Mouse (Mus musculus): ENCODE measurements around the gene Klc3. TPM values are rescaled to one million over a fixed set of nuclear protein-coding genes. Genes with fewer than 3 reads are reported as not detected.

Gene Klc3
- polyA plus RNA-seq, 1 experiment: 3.5 TPM

GRCm38 (mm10) chr7:19362276-19362675, 41.6 kb downstream of the Klc3 start:
- Histone ChIP-seq H3K4me2 (ENCODE audit: low read depth) (peak overlapping the region; percentile 82), H3ac (ENCODE audit: control insufficient read depth, insufficient read length) (peak overlapping the region; percentile 34), H3K27me3 (ENCODE audit: control insufficient read depth, insufficient read depth, insufficient read length) (no peaks in the 10 kb centered on the region), H3K79me2 (ENCODE audit: control insufficient read depth, insufficient read depth) (peaks cover 58% of the 10 kb centered on the region), H3K4me3 (peak overlapping the region; percentile 90), H3K36me3 (ENCODE audit: control insufficient read depth, insufficient read depth) (no peaks in the 10 kb centered on the region)
- TF ChIP-seq SRF (IDR thresholded peaks at IDR 0.05; ENCODE audit: control insufficient read depth, insufficient read length, low read depth): no peak
- TF ChIP-seq TCF3 (IDR thresholded peaks at IDR 0.05; ENCODE audit: insufficient read length, low read depth): no peak
- no peak for TF ChIP-seq TCF12 (IDR thresholded peaks at IDR 0.05; ENCODE audit: insufficient read depth, poor library complexity, severe bottlenecking)
- TF ChIP-seq USF1 (IDR thresholded peaks at IDR 0.05; ENCODE audit: low read depth): no peak
- no peak for TF ChIP-seq POLR2AphosphoS2 (IDR thresholded peaks at IDR 0.05; ENCODE audit: insufficient read length, low read depth)
- no peak for TF ChIP-seq MYOG (IDR thresholded peaks at IDR 0.05; ENCODE audit: control insufficient read depth in 1 of 3, insufficient read depth in 1 of 3, insufficient read length in 2 of 3, low read depth in 2 of 3)
- no peak for TF ChIP-seq POLR2A (IDR thresholded peaks at IDR 0.05; ENCODE audit: insufficient read length, low read depth)
- TF ChIP-seq REST (IDR thresholded peaks at IDR 0.05; ENCODE audit: insufficient read depth, insufficient read length): no peak
- TF ChIP-seq CEBPB (IDR thresholded peaks at IDR 0.05; ENCODE audit: insufficient read depth, poor library complexity, severe bottlenecking): no peak
- no peak for TF ChIP-seq MAX (IDR thresholded peaks at IDR 0.05; ENCODE audit: low read depth)
- TF ChIP-seq MYOD1 (IDR thresholded peaks at IDR 0.05; ENCODE audit: control insufficient read depth in 1 of 3, insufficient read length in 2 of 3, low read depth in 2 of 3): no peak
- TF ChIP-seq E2F4 (IDR thresholded peaks at IDR 0.05; ENCODE audit: insufficient read depth): no peak

GRCm38 (mm10) chr7:19361720-19362119, 42.2 kb downstream of the Klc3 start:
- Histone ChIP-seq H3K4me3 (peak overlapping the region; percentile 90), H3ac (ENCODE audit: control insufficient read depth, insufficient read length) (peak overlapping the region; percentile 34), H3K4me2 (ENCODE audit: low read depth) (peak overlapping the region; percentile 82), H3K79me2 (ENCODE audit: control insufficient read depth, insufficient read depth) (peaks cover 58% of the 10 kb centered on the region), H3K36me3 (ENCODE audit: control insufficient read depth, insufficient read depth) (no peaks in the 10 kb centered on the region), H3K27me3 (ENCODE audit: control insufficient read depth, insufficient read depth, insufficient read length) (no peaks in the 10 kb centered on the region)
- TF ChIP-seq TCF3 (IDR thresholded peaks at IDR 0.05; ENCODE audit: insufficient read length, low read depth): no peak
- no peak for TF ChIP-seq TCF12 (IDR thresholded peaks at IDR 0.05; ENCODE audit: insufficient read depth, poor library complexity, severe bottlenecking)

- TF ChIP-seq POLR2A (IDR thresholded peaks at IDR 0.05; ENCODE audit: insufficient read length, low read depth) (peak; percentile 28), TCF3 (IDR thresholded peaks at IDR 0.05; ENCODE audit: insufficient read length, low read depth) (no peak)
- Histone ChIP-seq H3K27me3 (ENCODE audit: control insufficient read depth, insufficient read depth, insufficient read length) (no peaks in the 10 kb centered on the region), H3ac (ENCODE audit: control insufficient read depth, insufficient read length) (peak overlapping the region; percentile 34), H3K36me3 (ENCODE audit: control insufficient read depth, insufficient read depth) (no peaks in the 10 kb centered on the region), H3K4me2 (ENCODE audit: low read depth) (peak overlapping the region; percentile 98), H3K79me2 (ENCODE audit: control insufficient read depth, insufficient read depth) (peaks cover 52% of the 10 kb centered on the region), H3K4me3 (peak overlapping the region; percentile 90)
These were observed 43.0 kb downstream of the Klc3 start for GRCm38 (mm10) chr7:19360944-19361343.

DNA sequence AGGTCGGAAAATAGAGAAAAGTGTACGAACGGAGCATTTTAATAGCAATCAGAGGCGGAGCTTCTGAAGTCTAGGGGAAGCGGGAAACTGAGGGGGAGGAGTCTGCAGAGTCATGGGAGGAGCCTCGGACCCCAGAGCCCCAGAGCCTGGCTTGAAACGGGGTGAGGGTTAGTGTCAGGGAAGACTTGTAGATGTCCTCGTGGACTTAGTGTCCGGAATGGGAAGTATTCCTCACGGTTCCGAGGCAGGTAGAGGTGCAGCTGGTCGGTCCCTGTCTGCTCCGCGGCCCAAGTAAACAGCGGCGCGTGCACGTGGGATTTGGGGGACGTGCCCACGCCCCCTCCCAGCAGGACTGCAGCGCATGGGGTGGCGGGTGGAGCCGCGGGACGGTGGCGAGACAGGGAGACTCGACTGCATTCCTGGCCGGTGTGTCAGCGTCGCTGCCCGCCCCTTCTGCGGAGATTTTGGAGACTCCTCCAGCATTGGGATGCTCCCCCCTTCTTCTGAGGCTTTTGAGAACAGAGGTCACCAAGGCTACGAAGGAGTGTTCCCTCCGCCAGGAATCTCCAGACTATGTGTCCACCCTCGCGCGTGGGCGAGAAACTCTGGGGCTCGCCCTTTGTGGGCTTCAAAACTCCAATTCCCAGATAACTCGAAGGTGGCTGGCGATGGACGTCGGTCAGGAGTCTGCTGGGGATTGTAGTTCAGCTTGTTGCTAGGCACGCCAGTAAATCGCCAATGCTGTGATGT, 43.8 kb downstream of the Klc3 start:
- TF ChIP-seq USF1 (IDR thresholded peaks at IDR 0.05; ENCODE audit: low read depth) (no peak), POLR2AphosphoS2 (IDR thresholded peaks at IDR 0.05; ENCODE audit: insufficient read length, low read depth) (no peak), MYOG (IDR thresholded peaks at IDR 0.05; ENCODE audit: control insufficient read depth in 1 of 3, insufficient read depth in 1 of 3, insufficient read length in 2 of 3, low read depth in 2 of 3) (peak in 2 of 3 experiments; percentile 19 to 33), MYOD1 (IDR thresholded peaks at IDR 0.05; ENCODE audit: control insufficient read depth in 1 of 3, insufficient read length in 2 of 3, low read depth in 2 of 3) (peak in 1 of 3 experiments; percentile 49), POLR2A (IDR thresholded peaks at IDR 0.05; ENCODE audit: insufficient read length, low read depth) (peak; percentile 64)
- Histone ChIP-seq H3K4me3 (peak overlapping the region; percentile 90), H3K27me3 (ENCODE audit: control insufficient read depth, insufficient read depth, insufficient read length) (no peaks in the 10 kb centered on the region), H3K36me3 (ENCODE audit: control insufficient read depth, insufficient read depth) (no peaks in the 10 kb centered on the region), H3K79me2 (ENCODE audit: control insufficient read depth, insufficient read depth) (peaks cover 44% of the 10 kb centered on the region), H3K4me2 (ENCODE audit: low read depth) (peak overlapping the region; percentile 98), H3ac (ENCODE audit: control insufficient read depth, insufficient read length) (peak overlapping the region; percentile 34)

DNA sequence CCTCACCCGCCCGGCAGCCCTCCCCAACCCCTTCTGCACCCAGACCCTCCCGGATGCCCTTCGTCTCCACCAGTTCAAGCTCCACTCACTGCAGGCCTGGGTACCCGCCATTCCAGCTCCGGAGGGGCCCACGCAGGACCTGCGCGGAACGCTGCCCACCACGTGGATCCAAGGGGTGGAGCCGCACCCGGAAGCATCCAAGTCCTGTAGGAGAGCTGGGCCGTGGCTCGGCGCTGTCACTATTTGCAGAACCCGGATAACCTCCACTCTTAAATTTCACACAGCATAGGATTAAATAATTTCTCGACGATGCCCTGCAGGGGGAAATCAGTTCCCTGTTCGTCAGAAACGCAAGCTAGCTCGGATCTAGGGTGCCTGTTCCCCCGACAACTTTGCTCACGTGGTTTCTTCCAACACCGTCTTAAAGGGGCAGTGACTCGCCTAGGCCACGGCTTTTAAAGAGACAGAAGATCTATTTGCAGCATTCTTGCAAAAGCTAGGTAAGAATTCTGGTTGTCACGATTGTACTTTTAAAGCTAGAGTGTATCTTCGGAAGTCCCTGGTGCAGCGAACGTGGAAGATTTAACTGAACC, 44.5 kb downstream of the Klc3 start, which contains the start of the genes Cd3eap and Ppp1r13l:
Cd3eap (minus strand) TSS at position 185 of the 593 bp plus-strand sequence.
Ppp1r13l (plus strand) TSS at position 451 of the 593 bp plus-strand sequence.
- peak within 1 kb of the TSS; percentile 90 for H3K4me3 ChIP-seq
- no peaks in the 10 kb centered on the region for H3K27me3 ChIP-seq (ENCODE audit: control insufficient read depth, insufficient read depth, insufficient read length)
- H3K36me3 ChIP-seq (ENCODE audit: control insufficient read depth, insufficient read depth): no peaks in the 10 kb centered on the region
- H3K79me2 ChIP-seq (ENCODE audit: control insufficient read depth, insufficient read depth): peaks cover 37% of the 10 kb centered on the region
- TF ChIP-seq POLR2AphosphoS2 (IDR thresholded peaks at IDR 0.05; ENCODE audit: insufficient read length, low read depth) (peak; percentile 58), USF1 (IDR thresholded peaks at IDR 0.05; ENCODE audit: low read depth) (peak; percentile 62), POLR2A (IDR thresholded peaks at IDR 0.05; ENCODE audit: insufficient read length, low read depth) (peak; percentile 65), REST (IDR thresholded peaks at IDR 0.05; ENCODE audit: insufficient read depth, insufficient read length) (no peak), MYOG (IDR thresholded peaks at IDR 0.05; ENCODE audit: control insufficient read depth in 1 of 3, insufficient read depth in 1 of 3, insufficient read length in 2 of 3, low read depth in 2 of 3) (no peak), CEBPB (IDR thresholded peaks at IDR 0.05; ENCODE audit: insufficient read depth, poor library complexity, severe bottlenecking) (no peak), MAX (IDR thresholded peaks at IDR 0.05; ENCODE audit: low read depth) (peak; percentile 30), TCF12 (IDR thresholded peaks at IDR 0.05; ENCODE audit: insufficient read depth, poor library complexity, severe bottlenecking) (no peak)
- peak within 1 kb of the TSS; percentile 98 for H3K4me2 ChIP-seq (ENCODE audit: low read depth)
- peak within 1 kb of the TSS; percentile 34 for H3ac ChIP-seq (ENCODE audit: control insufficient read depth, insufficient read length)
